In genomic region chr2:180041577-180042255, GRCm38 (mm10) we compare ENCODE assay signal across 8 mouse cellular contexts. TPM values are rescaled to one million over a fixed set of nuclear protein-coding genes. Genes with fewer than 3 reads are reported as not detected.
DNase-seq lines count a peak whose midpoint lies in the region; ATAC-seq and TF ChIP-seq lines count a peak whose summit lies in the region.

No protein-coding gene starts in this region.

- peak; percentile 10; the same call in 1 of the 2 replicates for ATAC-seq in cerebellum, adult (ENCODE audit: insufficient number of reproducible peaks, low FRiP score, low TSS enrichment)
- ATAC-seq in hindbrain, embryonic 13.5 days (ENCODE audit: low FRiP score): peak; percentile 66
- peak; percentile 4 for ATAC-seq in megakaryocyte-erythroid progenitor cell, adult 5-6 weeks (replicated peaks; ENCODE audit: low FRiP score, low TSS enrichment, poor library complexity, severe bottlenecking)
- peak; percentile 56 for ATAC-seq in stomach, embryonic 15.5 days (ENCODE audit: insufficient read depth, low FRiP score, low read depth)

- H3K36me3 ChIP-seq in ES-E14 (ENCODE audit: control insufficient read depth, insufficient read depth, low read length, poor library complexity, severe bottlenecking): peaks cover 24% of the 10 kb centered on the region
- peaks cover 37% of the 10 kb centered on the region for H3K36me3 ChIP-seq in hindbrain, embryonic 13.5 days
- peaks cover 21% of the 10 kb centered on the region for H3K36me3 ChIP-seq in stomach, embryonic 15.5 days

- TF ChIP-seq CTCF in embryonic fibroblast, embryonic 13.5 days (IDR thresholded peaks at IDR 0.05; ENCODE audit: borderline replicate concordance, insufficient read depth, low read length): no peak

- no peak for TF ChIP-seq POLR2A in embryonic fibroblast, embryonic 13.5 days (IDR thresholded peaks at IDR 0.05; ENCODE audit: low read depth, low read length)

- DNase-seq in cerebellum, adult 9-11 months: no peak
- DNase-seq in ES-E14 (ENCODE audit: low read depth, low spot score): no peak
- DNase-seq in left cerebral cortex, postnatal 4 days: peak; percentile 52

- no peaks in the 10 kb centered on the region for H3K9me3 ChIP-seq in ES-E14 (ENCODE audit: control insufficient read depth, insufficient read depth, low read depth, low read length)
- no peaks in the 10 kb centered on the region for H3K9me3 ChIP-seq in hindbrain, embryonic 13.5 days
- no peaks in the 10 kb centered on the region for H3K9me3 ChIP-seq in stomach, embryonic 15.5 days

- in situ Hi-C loops in ES-E14 (cut with MboI; ENCODE audit: low sequenced_read_pairs in 2 of 2, unreplicated experiment in 2 of 2): loop anchor here in 1 of 2 experiments (10.0 kb wide), 1 partner anchor 127 kb away; no protein-coding TSS in a partner anchor

- no peaks in the 10 kb centered on the region for H3K27me3 ChIP-seq in hindbrain, embryonic 13.5 days
- H3K27me3 ChIP-seq in stomach, embryonic 15.5 days (replicated peaks): no peaks in the 10 kb centered on the region

- under 1% methylated on average over 60 of the region's 66 CpGs for WGBS in hindbrain, embryonic 13.5 days
- under 1% methylated on average over 66 of the region's 66 CpGs for WGBS in stomach, embryonic 15.5 days

- peak overlapping the region; percentile 80 for H3K4me2 ChIP-seq in hindbrain, embryonic 13.5 days
- peak overlapping the region; percentile 97 for H3K4me2 ChIP-seq in stomach, embryonic 15.5 days

- H3K4me1 ChIP-seq in ES-E14 (ENCODE audit: control insufficient read depth in 2 of 2, insufficient read depth in 2 of 2, low read length in 2 of 2, poor library complexity in 1 of 2): peaks cover 0 to 9% of the 10 kb centered on the region in 2 experiments; a peak in 1 of 4 replicates
- H3K4me1 ChIP-seq in embryonic fibroblast, embryonic 13.5 days (ENCODE audit: control insufficient read depth, insufficient read depth, low read length): peaks cover 17% of the 10 kb centered on the region; the same call in 1 of the 2 replicates
- H3K4me1 ChIP-seq in hindbrain, embryonic 13.5 days (replicated peaks): peaks cover 52% of the 10 kb centered on the region
- peaks cover 19% of the 10 kb centered on the region for H3K4me1 ChIP-seq in stomach, embryonic 15.5 days

- H3K27ac ChIP-seq in ES-E14 (ENCODE audit: insufficient read depth, low read depth, low read length, poor library complexity, severe bottlenecking): peak overlapping the region; percentile 84
- H3K27ac ChIP-seq in embryonic fibroblast, embryonic 13.5 days (ENCODE audit: insufficient read depth, low read length): peak overlapping the region; percentile 55
- peak overlapping the region; percentile 99 for H3K27ac ChIP-seq in hindbrain, embryonic 13.5 days
- peak overlapping the region; percentile 92 for H3K27ac ChIP-seq in stomach, embryonic 15.5 days

- peak overlapping the region; percentile 95 for H3K9ac ChIP-seq in ES-E14 (ENCODE audit: insufficient read depth, low read depth, low read length, poor library complexity, severe bottlenecking)
- peak overlapping the region; percentile 98 for H3K9ac ChIP-seq in hindbrain, embryonic 13.5 days
- H3K9ac ChIP-seq in stomach, embryonic 15.5 days: peak overlapping the region; percentile 85

- intact Hi-C loops in left cerebral cortex, postnatal 4 days (cut with DNase I): loop anchor here (5.0 kb wide), 2 partner anchors 64 to 124 kb away; partner anchors contain the start of gene Taf4

- H3K4me3 ChIP-seq in ES-E14 (ENCODE audit: insufficient read depth in 1 of 2, low read depth in 1 of 2, low read length in 2 of 2, poor library complexity in 1 of 2, severe bottlenecking in 1 of 2): peak overlapping the region; percentile 89 to 96
- H3K4me3 ChIP-seq in embryonic fibroblast, embryonic 13.5 days (ENCODE audit: insufficient read depth, low read length): peak overlapping the region; percentile 86
- H3K4me3 ChIP-seq in hindbrain, embryonic 13.5 days: peak overlapping the region; percentile 95
- peak overlapping the region; percentile 90 for H3K4me3 ChIP-seq in stomach, embryonic 15.5 days (replicated peaks)

TF ChIP-seq in ES-E14, 5 proteins besides CTCF, POLR2A, EP300 and RAD21:
- no peak for TF ChIP-seq CHD2 (IDR thresholded peaks at IDR 0.05; ENCODE audit: low read depth, low read length)
- TF ChIP-seq ZC3H11A (IDR thresholded peaks at IDR 0.05; ENCODE audit: borderline replicate concordance, low read depth, low read length): no peak
- no peak for TF ChIP-seq ZNF384 (IDR thresholded peaks at IDR 0.05; ENCODE audit: low read depth, low read length)
- TF ChIP-seq HCFC1 (IDR thresholded peaks at IDR 0.05; ENCODE audit: borderline replicate concordance, insufficient read depth, low read length): no peak; the same call in 1 of the 2 replicates
- no peak for TF ChIP-seq MAFK (IDR thresholded peaks at IDR 0.05; ENCODE audit: insufficient read depth, low read depth, low read length)

RNA-seq across cellular contexts. Expression of gene Psma7, which starts 0.5 kb away (rescaled TPM):
- 364 and 381 TPM in 2 replicates for total RNA-seq in ES-E14 (2012; rRNA removed)
- polyA plus RNA-seq in embryonic fibroblast, embryonic 13.5 days (2011; ENCODE audit: insufficient read length, low read depth, missing spikeins): 163 and 173 TPM in 2 replicates
- polyA plus RNA-seq in hindbrain, embryonic 13.5 days (2015; fragmentation: Nextera tagmentation; extraction: Ambion mirVana): 665 and 670 TPM in 2 replicates
- 100 to 1,000 TPM; 244 to 245 TPM for total RNA-seq in left cerebral cortex, postnatal 4 days (2021)
- total RNA-seq in megakaryocyte-erythroid progenitor cell, adult 5-6 weeks (2014; fragmentation: Nextera tagmentation): 333 and 334 TPM in 2 replicates
- 395 and 441 TPM in 2 replicates for total RNA-seq in megakaryocyte-erythroid progenitor cell, adult 5-6 weeks (2017)
- 558 and 580 TPM in 2 replicates for polyA plus RNA-seq in stomach, embryonic 15.5 days (2015; fragmentation: Nextera tagmentation; extraction: Ambion mirVana)

RNA-seq across cellular contexts. Expression of gene Ss18l1, which starts 0.6 kb away (rescaled TPM):
- 4.9 and 5.8 TPM in 2 replicates for total RNA-seq in ES-E14 (2012; rRNA removed)
- 3.4 and 3.9 TPM in 2 replicates for polyA plus RNA-seq in embryonic fibroblast, embryonic 13.5 days (2011; ENCODE audit: insufficient read length, low read depth, missing spikeins)
- 52.7 TPM in 2 replicates for polyA plus RNA-seq in hindbrain, embryonic 13.5 days (2015; fragmentation: Nextera tagmentation; extraction: Ambion mirVana)
- total RNA-seq in left cerebral cortex, postnatal 4 days (2021): 10 to 100 TPM; 59.2 to 60.9 TPM
- total RNA-seq in megakaryocyte-erythroid progenitor cell, adult 5-6 weeks (2014; fragmentation: Nextera tagmentation): 2.2 and 3.4 TPM in 2 replicates
- total RNA-seq in megakaryocyte-erythroid progenitor cell, adult 5-6 weeks (2017): 2.3 and 4.0 TPM in 2 replicates
- 4.1 and 4.4 TPM in 2 replicates for polyA plus RNA-seq in stomach, embryonic 15.5 days (2015; fragmentation: Nextera tagmentation; extraction: Ambion mirVana)

RNA-seq across cellular contexts. Expression of gene Lsm14b, which starts 16.9 kb away (rescaled TPM):
- total RNA-seq in ES-E14 (2012; rRNA removed): 44.4 and 46.0 TPM in 2 replicates
- polyA plus RNA-seq in embryonic fibroblast, embryonic 13.5 days (2011; ENCODE audit: insufficient read length, low read depth, missing spikeins): 54.7 and 63.3 TPM in 2 replicates
- 22.5 and 23.4 TPM in 2 replicates for polyA plus RNA-seq in hindbrain, embryonic 13.5 days (2015; fragmentation: Nextera tagmentation; extraction: Ambion mirVana)
- total RNA-seq in left cerebral cortex, postnatal 4 days (2021): 100 to 1,000 TPM; 199 to 202 TPM
- total RNA-seq in megakaryocyte-erythroid progenitor cell, adult 5-6 weeks (2014; fragmentation: Nextera tagmentation): 14.9 and 28.0 TPM in 2 replicates
- 25.1 and 44.2 TPM in 2 replicates for total RNA-seq in megakaryocyte-erythroid progenitor cell, adult 5-6 weeks (2017)
- polyA plus RNA-seq in stomach, embryonic 15.5 days (2015; fragmentation: Nextera tagmentation; extraction: Ambion mirVana): 6.0 and 8.1 TPM in 2 replicates

RNA-seq across cellular contexts. Expression of gene Mtg2, which starts 28.7 kb away (rescaled TPM):
- 33.9 and 35.3 TPM in 2 replicates for total RNA-seq in ES-E14 (2012; rRNA removed)
- 11.4 and 15.2 TPM in 2 replicates for polyA plus RNA-seq in embryonic fibroblast, embryonic 13.5 days (2011; ENCODE audit: insufficient read length, low read depth, missing spikeins)
- 31.9 and 35.0 TPM in 2 replicates for polyA plus RNA-seq in hindbrain, embryonic 13.5 days (2015; fragmentation: Nextera tagmentation; extraction: Ambion mirVana)
- total RNA-seq in left cerebral cortex, postnatal 4 days (2021): 10 to 100 TPM; 19.8 to 20.5 TPM
- 14.0 and 20.9 TPM in 2 replicates for total RNA-seq in megakaryocyte-erythroid progenitor cell, adult 5-6 weeks (2014; fragmentation: Nextera tagmentation)
- total RNA-seq in megakaryocyte-erythroid progenitor cell, adult 5-6 weeks (2017): 14.8 and 16.7 TPM in 2 replicates
- 25.2 and 25.9 TPM in 2 replicates for polyA plus RNA-seq in stomach, embryonic 15.5 days (2015; fragmentation: Nextera tagmentation; extraction: Ambion mirVana)

Comparison
In these comparisons a context has a peak if more than half of its experiments do, and no peak if none do; other contexts are left out.
1. ATAC-seq: peak in every context shown above with its lines; median percentile 66 in hindbrain, embryonic 13.5 days; 56 in stomach, embryonic 15.5 days; 10 in cerebellum, adult; 4 in megakaryocyte-erythroid progenitor cell, adult 5-6 weeks.